Mouse (Mus musculus): ENCODE measurements at regions not wholly inside any gene's neighbourhood (a gene's known extent, or its start where the extent isn't known, plus 50 kb on each side); places are given as distances from the start of the nearest gene placed in this dataset.
A peak's percentile ranks its signal among the peaks of the same experiment; 100 is the strongest.

GRCm38 (mm10) chr13:94619511-94619910 is 169.2 kb upstream of the Tbca start:
- no peak for DNase-seq

GRCm38 (mm10) chr13:94630055-94630454 is 158.7 kb upstream of the Tbca start:
- no peak for DNase-seq

- DNase-seq: no peak
Observed at GRCm38 (mm10) chr13:94630685-94631084, 158.0 kb upstream of the Tbca start.

GRCm38 (mm10) chr13:94632730-94633129 is 156.0 kb upstream of the Tbca start:
- DNase-seq: no peak

- no peak for DNase-seq
Observed at GRCm38 (mm10) chr13:94640336-94640735, 148.4 kb upstream of the Tbca start.

GRCm38 (mm10) chr13:94645241-94646206 is 143.2 kb upstream of the Tbca start:
- DNase-seq: no peak

GRCm38 (mm10) chr13:94646326-94646725 is 142.4 kb upstream of the Tbca start:
- no peak for DNase-seq

GRCm38 (mm10) chr13:94646781-94647555 is 141.7 kb upstream of the Tbca start:
- no peak for DNase-seq

GRCm38 (mm10) chr13:94647566-94647965 is 141.1 kb upstream of the Tbca start:
- DNase-seq: no peak

GRCm38 (mm10) chr13:94650951-94651350 is 137.8 kb upstream of the Tbca start:
- DNase-seq: no peak

GRCm38 (mm10) chr13:94667604-94668003 is 121.1 kb upstream of the Tbca start:
- DNase-seq: no peak

- DNase-seq: no peak
Observed at GRCm38 (mm10) chr13:94668276-94668675, 120.4 kb upstream of the Tbca start.

- DNase-seq: no peak
Observed at GRCm38 (mm10) chr13:94669106-94669683, 119.5 kb upstream of the Tbca start.

- DNase-seq: no peak
Observed at GRCm38 (mm10) chr13:94670266-94670665, 118.4 kb upstream of the Tbca start.

GRCm38 (mm10) chr13:94670961-94671360 is 117.7 kb upstream of the Tbca start:
- DNase-seq: no peak

- DNase-seq: no peak
Observed at GRCm38 (mm10) chr13:94680492-94681168, 108.1 kb upstream of the Tbca start.

- DNase-seq: no peak
Observed at GRCm38 (mm10) chr13:94681606-94682005, 107.1 kb upstream of the Tbca start.

GRCm38 (mm10) chr13:94685191-94685590 is 103.5 kb upstream of the Tbca start:
- DNase-seq: no peak

- no peak for DNase-seq
Observed at GRCm38 (mm10) chr13:94687295-94687694, 101.4 kb upstream of the Tbca start.

GRCm38 (mm10) chr13:94706641-94707053 is 82.1 kb upstream of the Tbca start:
- no peak for DNase-seq

- DNase-seq: peak; percentile 8
Observed at GRCm38 (mm10) chr13:94707371-94708280, 81.1 kb upstream of the Tbca start.

All from gastrocnemius, postnatal 10 days (tissue).